Mouse (Mus musculus) urinary bladder, postnatal 14 days (tissue): ENCODE data around the gene Alyref2.

Experiments used
- DNase-seq: peaks from one replicate; pipeline ENCODE4 v3.0.0; 2021; ENCODE audit warnings: low spot score

Gene Alyref2

DNA sequence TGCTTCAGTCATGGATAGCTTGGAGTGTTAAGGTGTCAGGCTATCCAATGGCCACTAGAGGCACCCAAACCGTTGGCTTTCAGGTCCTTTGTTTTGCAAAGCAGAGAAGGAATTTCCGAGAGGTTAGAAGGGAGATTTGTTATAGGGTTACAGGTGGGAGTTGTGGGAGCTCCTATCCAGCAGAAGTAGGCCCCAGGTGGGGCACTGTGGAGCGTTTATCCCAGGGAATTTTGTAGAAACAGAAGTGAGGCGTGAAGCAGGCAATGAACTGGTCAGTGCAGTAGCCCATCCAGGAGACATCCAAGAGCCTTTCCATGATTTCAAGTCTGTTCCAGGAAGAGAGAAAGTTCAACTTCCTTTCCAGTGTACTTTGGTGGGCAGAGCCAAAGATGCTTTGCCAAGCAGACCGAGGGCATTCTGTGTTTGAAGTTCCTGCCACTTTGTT is 1.6 kb upstream of the Alyref2 start:
- DNase-seq: no peak

DNA sequence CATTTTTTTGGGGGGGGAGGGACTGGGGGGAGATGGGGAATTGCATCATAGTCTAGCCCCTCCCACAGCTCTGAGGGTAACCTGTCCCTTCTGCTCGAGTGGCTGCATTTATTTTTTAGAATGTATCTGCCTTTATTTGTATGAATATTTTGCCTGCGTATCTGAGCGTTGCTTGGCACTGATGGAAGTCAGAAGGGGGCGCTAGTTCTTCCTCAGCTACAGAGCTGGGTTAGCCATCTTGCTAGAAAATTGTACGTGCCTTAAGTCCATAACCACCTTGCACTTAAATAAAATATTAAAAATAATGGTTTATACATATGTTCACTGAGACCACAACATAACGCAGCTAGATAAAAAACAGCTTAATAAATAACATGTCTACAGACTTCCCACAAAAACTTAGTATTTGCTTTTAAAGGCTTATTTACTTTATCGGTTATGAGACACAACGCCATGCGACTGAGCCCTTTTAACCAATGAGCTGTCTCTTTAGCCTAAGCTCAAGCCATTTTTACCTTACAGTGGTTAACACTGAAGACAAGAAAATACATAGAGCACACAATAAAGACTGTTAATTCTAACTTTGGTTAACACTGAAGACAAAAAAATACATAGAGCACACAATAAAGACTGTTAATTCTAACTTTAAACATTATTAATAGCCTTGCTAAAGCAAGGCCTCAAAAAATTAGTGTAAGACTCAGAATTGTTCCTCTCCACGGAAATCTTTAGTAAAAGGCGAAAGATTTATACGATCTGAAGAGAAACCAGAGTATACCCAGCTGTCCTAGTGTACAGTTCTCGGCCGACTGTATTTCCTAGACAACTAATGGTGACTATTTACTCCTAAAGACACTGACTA is 659 bp upstream of the Alyref2 start:
- peak; percentile 56 for DNase-seq

DNA sequence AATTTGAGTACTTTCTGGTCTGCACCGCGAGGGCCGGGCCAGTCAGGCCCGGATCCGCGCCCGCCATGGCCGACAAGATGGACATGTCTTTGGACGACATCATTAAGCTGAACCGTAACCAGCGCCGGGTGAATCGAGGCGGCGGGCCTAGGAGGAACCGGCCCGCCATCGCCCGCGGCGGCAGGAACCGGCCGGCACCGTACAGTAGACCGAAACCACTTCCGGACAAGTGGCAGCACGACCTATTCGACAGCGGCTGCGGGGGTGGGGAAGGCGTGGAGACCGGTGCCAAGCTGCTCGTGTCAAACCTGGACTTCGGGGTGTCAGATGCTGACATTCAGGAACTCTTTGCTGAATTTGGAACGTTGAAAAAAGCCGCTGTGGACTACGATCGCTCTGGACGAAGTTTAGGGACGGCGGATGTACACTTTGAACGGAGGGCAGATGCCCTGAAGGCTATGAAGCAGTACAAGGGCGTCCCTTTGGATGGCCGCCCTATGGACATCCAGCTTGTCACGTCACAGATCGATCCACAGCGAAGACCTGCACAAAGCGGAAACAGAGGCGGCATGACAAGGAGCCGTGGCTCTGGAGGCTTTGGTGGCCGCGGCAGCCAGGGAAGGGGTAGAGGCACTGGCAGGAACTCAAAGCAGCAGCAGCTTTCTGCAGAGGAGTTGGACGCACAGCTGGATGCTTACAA is 464 bp downstream of the Alyref2 start:
- DNase-seq: peak; percentile 78

DNA sequence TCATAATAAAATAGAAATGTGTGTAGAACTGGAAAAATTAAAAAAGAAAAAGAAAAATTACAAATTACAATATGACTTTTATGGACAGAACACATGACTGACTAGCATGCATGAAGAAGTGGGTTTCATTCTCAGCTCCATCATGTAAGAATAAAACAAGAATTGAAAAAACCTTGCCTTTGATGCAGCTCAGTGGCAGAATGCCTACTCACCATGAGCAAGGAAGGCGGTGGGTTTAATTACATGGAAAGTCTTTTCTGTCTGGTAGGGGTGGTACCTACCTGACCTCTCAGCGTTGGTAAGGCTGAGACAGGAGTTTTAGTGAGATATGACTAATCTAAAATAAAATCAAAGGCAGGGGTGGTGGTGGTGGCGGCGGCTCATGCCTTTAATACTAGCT is 1.3 kb downstream of the Alyref2 start:
- no peak for DNase-seq

DNA sequence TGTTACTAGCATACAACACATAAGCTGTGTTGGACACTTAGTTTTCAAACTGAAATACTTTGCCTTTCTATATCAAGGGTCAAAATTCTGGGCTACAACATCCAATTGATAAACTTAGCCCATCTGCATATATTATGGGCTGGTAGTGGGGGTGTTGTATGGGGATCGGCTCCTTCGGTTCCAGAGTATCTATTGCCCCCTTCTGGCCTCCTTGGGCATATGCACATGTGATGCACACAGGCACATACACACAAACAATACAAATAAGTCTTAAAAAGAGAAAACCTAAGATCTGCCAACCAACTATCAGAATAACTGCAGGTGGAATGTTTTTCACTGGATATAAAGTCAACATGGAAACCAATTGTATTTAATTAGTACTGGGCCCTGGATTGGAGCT is 10.0 kb downstream of the Alyref2 start:
- DNase-seq: no peak

DNA sequence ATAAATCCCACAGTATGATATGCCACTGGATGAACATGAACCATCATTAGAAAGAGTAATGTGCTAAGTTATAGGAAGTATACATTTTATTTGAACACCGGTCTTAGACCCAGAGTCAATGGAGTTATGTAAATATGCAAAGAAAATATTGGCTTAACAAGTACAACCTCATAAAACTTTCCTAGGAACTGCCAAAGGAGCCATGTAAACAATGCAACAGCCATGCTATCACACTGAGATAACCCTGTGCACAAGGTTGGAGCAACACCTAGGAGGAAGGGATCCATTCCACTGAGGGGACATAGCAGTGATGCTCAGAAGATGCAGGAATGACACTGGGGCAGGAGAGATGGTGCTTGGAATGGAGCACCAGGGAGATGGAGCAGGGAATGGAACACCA is 10.5 kb downstream of the Alyref2 start:
- no peak for DNase-seq

DNA sequence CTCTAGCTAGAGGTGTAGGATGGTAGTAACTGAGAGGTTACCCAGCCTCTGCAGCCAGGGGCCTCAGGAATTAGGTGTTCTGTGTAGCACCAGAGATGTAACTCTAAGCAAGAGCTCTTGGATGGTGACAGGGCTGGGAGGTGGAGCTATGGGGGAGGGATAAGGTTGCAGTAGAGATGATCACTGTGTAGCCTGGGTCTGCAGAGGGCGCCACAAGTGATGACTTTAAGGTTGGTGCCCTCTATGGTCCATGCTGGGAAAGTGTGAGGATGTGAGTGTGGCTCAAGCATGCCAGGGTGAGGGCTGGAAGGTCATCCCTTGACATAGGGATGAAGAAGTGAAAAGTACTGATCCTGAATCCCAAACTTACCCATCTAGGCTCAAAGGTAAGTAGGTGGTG is 11.8 kb downstream of the Alyref2 start:
- no peak for DNase-seq

DNA sequence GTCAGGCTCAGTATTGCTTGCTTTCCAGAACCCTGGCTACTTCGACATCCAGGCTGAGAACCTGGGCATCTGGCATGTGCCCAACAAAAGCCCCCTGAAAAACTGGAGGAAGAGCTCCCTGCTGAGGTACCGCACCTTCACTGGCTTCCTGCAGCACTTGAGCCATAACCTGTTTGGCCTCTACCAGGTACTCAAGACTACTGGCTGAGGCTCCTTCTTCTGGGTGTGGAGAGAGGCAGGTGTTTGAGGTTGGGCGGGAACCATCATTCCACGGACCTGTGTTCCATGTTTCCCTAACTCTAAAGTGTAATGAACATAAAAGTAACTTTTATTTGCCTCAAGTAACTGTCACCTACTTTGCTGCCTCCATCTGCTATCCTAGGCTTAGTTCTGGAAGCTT is 12.3 kb downstream of the Alyref2 start:
- no peak for DNase-seq

DNA sequence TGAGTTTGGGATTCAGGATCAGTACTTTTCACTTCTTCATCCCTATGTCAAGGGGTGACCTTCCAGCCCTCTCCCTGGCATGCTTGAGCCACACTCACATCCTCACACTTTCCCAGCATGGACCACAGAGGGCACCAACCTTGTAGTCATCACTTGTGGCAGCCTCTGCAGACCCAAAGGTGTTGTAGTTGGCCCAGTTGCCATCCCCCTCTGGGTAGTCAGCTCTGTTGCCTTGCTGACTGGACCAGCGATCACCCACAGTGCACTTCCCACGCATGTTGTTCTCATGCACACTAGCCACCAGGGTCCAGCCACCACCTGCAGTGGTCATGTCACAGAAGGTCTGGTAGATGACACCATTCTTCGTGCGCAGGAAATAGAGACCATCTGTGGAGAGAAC is 28.1 kb downstream of the Alyref2 start:
- DNase-seq: no peak

DNA sequence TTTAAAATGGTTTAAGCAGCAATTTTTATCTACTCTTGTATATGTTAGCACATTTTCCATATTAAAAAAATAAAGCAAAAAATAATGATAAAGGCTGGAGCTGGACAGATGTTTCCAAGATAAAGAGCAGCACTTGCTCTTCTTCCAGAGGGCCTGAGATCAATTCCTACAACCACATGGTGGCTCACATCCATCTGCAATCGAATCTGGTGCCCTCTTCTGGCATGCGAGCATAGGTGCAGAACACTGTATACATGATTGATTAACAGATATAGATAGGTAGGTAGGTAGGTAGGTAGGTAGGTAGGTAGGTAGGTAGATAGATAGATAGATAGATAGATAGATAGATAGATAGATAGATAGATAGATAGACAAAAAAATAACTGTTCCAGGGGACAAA is 29.6 kb downstream of the Alyref2 start:
- DNase-seq: no peak

DNA sequence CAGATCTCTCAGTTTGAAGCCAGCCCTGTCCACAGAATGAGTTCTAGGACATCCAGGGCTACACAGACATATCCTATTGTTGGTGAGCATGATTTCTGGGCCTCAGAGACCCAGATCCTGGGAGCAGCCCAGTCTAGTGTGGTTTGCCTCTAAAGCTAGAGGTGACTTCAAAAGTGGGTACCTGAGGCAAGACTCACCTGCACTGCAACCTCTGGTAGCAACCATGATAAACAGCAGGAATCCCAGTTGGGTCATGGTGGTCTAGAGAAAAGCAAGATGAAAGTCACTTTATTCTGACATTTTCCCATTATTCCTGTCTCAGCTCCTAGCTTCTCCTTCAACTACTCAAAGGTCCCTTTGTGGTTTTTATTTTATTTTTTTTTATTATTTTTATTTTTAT is 31.3 kb downstream of the Alyref2 start:
- DNase-seq: no peak

DNA sequence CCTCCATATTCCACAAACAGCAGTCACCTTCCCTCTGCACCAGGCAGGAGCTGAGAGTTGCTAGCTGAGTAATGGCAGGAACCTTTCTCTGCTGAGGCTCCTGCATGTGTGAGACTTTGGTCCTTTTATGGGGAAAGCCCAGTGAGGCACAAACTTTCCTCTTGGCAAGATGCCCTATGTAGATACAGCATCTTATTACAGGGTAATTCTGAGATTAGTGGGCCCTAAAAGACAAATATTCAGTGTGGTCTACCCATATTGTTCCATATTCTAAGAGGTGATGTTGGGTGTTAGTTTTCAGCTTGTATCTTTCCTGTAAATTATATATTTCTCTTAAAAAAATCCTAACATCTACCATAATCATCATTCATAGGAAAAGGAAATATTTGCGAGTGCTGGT is 31.9 kb downstream of the Alyref2 start, which contains the start of gene Itln1:
TSS of gene Itln1 (minus strand) at position 101 of the 400 bp plus-strand sequence.
- no peak for DNase-seq

DNA sequence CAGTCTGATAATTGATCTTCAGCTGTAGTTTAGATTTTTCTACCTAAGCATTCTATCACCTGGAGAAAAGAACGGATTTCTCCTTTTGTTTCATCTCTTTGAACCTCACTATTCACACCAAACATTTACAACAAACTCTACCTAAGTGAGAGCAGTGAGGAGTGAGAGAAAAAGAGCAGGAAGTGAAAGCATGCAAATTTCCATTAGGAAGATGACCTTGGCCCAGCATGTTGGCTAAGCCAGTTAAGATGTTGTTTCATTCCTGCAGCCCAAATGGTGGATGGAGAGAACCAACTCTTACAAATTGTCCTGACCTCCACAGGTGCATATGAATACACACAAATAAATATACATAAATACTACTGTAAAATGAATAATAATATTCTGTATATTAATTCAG is 37.4 kb downstream of the Alyref2 start:
- DNase-seq: no peak

DNA sequence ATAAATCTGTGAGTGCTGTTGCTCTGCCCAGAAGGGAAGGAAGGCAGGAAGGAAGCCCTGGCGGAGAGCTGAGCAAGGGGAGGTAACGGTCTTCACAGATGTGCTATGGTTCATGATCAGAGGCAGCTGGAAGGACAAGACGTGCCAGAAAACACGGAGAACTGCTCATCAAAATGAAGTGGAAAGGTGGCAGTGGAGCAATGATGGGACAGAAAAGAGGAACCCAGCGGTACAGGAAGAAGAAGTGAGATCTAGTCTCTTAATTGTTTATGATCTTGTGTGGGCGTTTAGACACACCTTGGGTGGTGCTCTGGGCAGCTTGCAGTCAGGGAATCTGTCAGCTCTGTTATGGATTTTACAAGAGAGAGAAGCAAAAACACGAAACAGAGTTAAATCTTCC is 48.0 kb downstream of the Alyref2 start:
- no peak for DNase-seq

DNA sequence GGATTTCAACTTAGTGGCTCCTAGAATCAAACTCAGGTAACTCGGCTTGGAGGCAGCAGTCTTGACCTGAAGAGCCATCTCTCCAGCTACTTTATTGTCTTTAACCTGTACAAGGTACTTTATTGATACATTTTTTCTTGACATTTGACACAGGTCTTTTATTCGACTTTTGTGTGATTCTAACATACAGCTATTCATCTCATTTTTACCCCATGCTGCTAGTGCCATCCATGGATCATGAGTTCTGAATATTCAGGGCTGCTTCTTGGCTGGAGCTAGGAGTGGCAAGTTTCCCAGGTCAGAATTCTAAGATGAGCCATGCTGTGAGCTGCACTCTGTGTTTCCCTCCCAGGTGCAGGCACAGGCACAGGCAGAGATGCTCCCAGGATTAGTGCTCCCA is 49.0 kb downstream of the Alyref2 start:
- DNase-seq: no peak

DNA sequence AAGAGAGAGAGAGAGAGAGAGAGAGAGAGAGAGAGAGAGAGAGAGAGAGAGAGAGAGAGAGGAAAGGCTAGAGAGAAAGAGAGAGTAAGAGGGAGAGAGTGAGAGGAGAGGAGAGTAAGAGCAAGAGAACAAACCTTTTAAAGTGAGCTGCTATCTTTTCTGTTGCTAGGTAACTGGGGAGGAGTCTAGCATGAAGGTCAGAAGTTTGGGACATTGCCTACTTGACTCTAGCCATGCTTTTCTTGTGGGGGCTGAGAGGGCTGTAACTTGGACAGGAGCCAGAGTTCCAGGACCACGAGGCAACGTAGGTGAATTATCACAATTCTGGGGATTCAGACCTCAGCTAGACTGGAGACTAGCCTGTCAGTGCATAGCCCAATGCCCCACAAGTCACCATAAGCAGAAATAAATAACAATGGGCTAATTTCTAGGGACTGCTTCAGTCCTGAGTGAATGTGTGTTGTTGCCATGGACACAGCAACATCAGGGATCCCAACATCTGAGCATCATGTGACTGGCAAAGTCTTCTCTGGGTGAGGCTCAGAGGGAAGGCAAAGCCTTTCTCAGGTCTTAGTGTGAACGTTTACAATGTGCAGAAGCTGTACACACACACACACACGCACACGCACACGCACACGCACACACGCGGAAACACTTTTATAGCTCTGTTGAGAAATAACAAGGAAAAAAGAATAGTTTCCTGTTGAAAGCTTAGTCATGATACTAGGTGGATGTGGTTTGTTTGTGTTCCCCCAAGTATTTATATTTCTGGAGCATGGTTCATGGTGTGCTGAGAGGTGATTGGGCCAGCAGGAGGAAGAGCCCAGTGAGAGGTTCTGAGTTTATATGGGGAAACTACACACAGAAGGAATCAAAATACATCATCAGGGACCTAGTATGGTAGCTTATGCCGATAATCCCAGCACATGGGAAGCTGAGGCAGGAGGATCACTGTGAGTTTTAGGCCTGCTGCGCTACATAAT is 50.4 kb downstream of the Alyref2 start:
- DNase-seq: no peak
